Mouse (Mus musculus) G1E (cell line): ENCODE measurements around the gene Dlg5. TPM values are rescaled to one million over a fixed set of nuclear protein-coding genes. Genes with fewer than 3 reads are reported as not detected.

Source experiments
- ATAC-seq: 2 replicates; pipeline ENCODE4 v1.8.0; 2016; ENCODE audit warnings: mild to moderate bottlenecking; ENCODE audit not compliant: insufficient number of reproducible peaks, poor library complexity, low FRiP score, severe bottlenecking; ENCODE audit errors: extremely low read depth
- DNase-seq: peaks from one replicate; pipeline ENCODE4 v3.0.0; 2012; ENCODE audit warnings: low spot score
- H3K27me3 ChIP-seq: 2 replicates; pipeline ENCODE4 v1.6.1; 2012; ENCODE audit warnings: mild to moderate bottlenecking, low read length, inconsistent platforms; ENCODE audit not compliant: insufficient read depth
- H3K36me3 ChIP-seq: replicated peaks from 2 replicates; pipeline ENCODE3; 2012; ENCODE audit warnings: mild to moderate bottlenecking, inconsistent platforms
- H3K4me1 ChIP-seq: 2 replicates; pipeline ENCODE4 v1.6.1; 2012; ENCODE audit warnings: low read depth, low read length, inconsistent platforms, mixed read lengths; ENCODE audit not compliant: insufficient read depth
- H3K4me3 ChIP-seq: 2 replicates; pipeline ENCODE4 v1.5.1; 2012; ENCODE audit warnings: low read depth, mild to moderate bottlenecking, inconsistent platforms, low read length, moderate library complexity, mixed read lengths
- H3K9me3 ChIP-seq: replicated peaks from 2 replicates; pipeline ENCODE4 v1.6.1; 2012; ENCODE audit warnings: inconsistent platforms
- CTCF ChIP-seq: IDR thresholded peaks from 2 replicates; pipeline ENCODE4 v1.5.1; 2012; ENCODE audit warnings: low read depth, low read length, inconsistent platforms, mixed read lengths
- GATA1 ChIP-seq: IDR thresholded peaks from 2 replicates; pipeline ENCODE4 v1.6.1; 2012; ENCODE audit warnings: borderline replicate concordance, low read length, inconsistent platforms, mixed read lengths
- GATA2 ChIP-seq: IDR thresholded peaks from 2 replicates; pipeline ENCODE4 v1.6.1; 2012; ENCODE audit warnings: low read depth, low read length, inconsistent platforms, borderline replicate concordance
- POLR2AphosphoS5 ChIP-seq: IDR thresholded peaks from 2 replicates; pipeline ENCODE4 v1.6.1; 2012; ENCODE audit warnings: low read depth, low read length, inconsistent platforms; ENCODE audit not compliant: insufficient replicate concordance
- TAL1 ChIP-seq: conservative IDR thresholded peaks from 2 replicates; pipeline ENCODE4 v1.6.1; 2012; ENCODE audit warnings: low read depth, low read length, inconsistent platforms, mixed read lengths
- polyA plus RNA-seq: library from polyadenylated mRNA; stranded (reverse); fragments of >175 nt; gene quantifications from 2 replicates; pipeline ENCODE4 v1.2.3, GENCODE M21; 2012
- total RNA-seq, 2 experiments: library from RNA; stranded (forward) in 1 of 2; stranded (reverse) in 1 of 2; fragments of 200-1000 nt in 1 of 2; fragments of >200 nt in 1 of 2; fragmentation: Nextera tagmentation in 1 of 2; gene quantifications; 2 replicates each; pipeline ENCODE4 v1.2.3; 2014 to 2017

The Dlg5 gene
- total and polyA plus RNA-seq, 3 experiments, result 2.4 to 22.7 (median 13.6) TPM

DNA sequence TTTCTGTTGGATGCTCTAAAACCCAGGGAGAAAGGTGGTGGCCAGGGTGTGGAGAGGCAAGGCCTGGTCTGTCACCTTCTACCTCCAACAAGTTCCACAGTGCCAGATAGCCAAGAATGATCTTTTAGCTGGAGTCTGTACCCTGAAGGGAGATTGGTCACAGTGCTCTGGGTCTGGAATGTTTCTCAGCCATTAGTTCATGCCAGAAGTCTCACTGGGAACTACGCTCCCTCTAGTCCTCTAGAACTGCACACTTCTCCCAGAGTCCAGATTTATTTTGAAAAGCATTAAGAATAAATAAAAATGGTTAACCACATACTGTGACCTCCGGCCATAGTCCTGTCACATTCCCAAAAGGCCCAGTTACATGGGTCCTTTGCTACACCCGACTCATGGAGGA, 158.3 kb downstream of the Dlg5 start:
- Histone ChIP-seq H3K9me3 (no peaks in the 10 kb centered on the region), H3K36me3 (no peaks in the 10 kb centered on the region), H3K4me1 (peaks cover 9% of the 10 kb centered on the region), H3K4me3 (no peak overlapping the region), H3K27me3 (peaks cover 14% of the 10 kb centered on the region)
- DNase-seq (no peak), ATAC-seq (no peak)
- no peak for TF ChIP-seq GATA1

- Histone ChIP-seq H3K27me3 (peaks cover 21% of the 10 kb centered on the region), H3K4me1 (peaks cover 9% of the 10 kb centered on the region), H3K36me3 (no peaks in the 10 kb centered on the region), H3K4me3 (no peak overlapping the region), H3K9me3 (no peaks in the 10 kb centered on the region)
- DNase-seq (no peak), ATAC-seq (no peak)
- TF ChIP-seq CTCF (no peak), GATA1 (no peak), TAL1 (no peak), GATA2 (no peak), POLR2AphosphoS5 (no peak)
Measured at GRCm38 (mm10) chr14:24086481-24086880, 159.2 kb downstream of the Dlg5 start.

Other genes with a start within 250 kb of the Dlg5 start
- gene Kcnma1, start 231.4 kb downstream of the Dlg5 start, total RNA-seq (2014; fragmentation: Nextera tagmentation), result not detected in 2 replicates
- gene Kcnma1, start 231.4 kb downstream of the Dlg5 start, total RNA-seq (2017), result 0.12 and 0.27 TPM in 2 replicates
- not detected in 2 replicates for gene Kcnma1, start 231.4 kb downstream of the Dlg5 start, polyA plus RNA-seq
- gene E330034G19Rik, start 47.3 kb upstream of the Dlg5 start, total RNA-seq (2014; fragmentation: Nextera tagmentation), result not detected in 2 replicates
- not detected in 2 replicates for gene E330034G19Rik, start 47.3 kb upstream of the Dlg5 start, total RNA-seq (2017)
- not detected in 2 replicates for gene E330034G19Rik, start 47.3 kb upstream of the Dlg5 start, polyA plus RNA-seq
- gene Polr3a, start 241.1 kb upstream of the Dlg5 start, total RNA-seq (2014; fragmentation: Nextera tagmentation), result 38.4 and 43.8 TPM in 2 replicates
- 22.8 and 26.1 TPM in 2 replicates for gene Polr3a, start 241.1 kb upstream of the Dlg5 start, total RNA-seq (2017)
- 4.1 and 5.6 TPM in 2 replicates for gene Polr3a, start 241.1 kb upstream of the Dlg5 start, polyA plus RNA-seq
- 3,155 and 3,550 TPM in 2 replicates for gene Rps24, start 241.2 kb upstream of the Dlg5 start, total RNA-seq (2014; fragmentation: Nextera tagmentation)
- gene Rps24, start 241.2 kb upstream of the Dlg5 start, total RNA-seq (2017), result 4,442 and 4,451 TPM in 2 replicates
- gene Rps24, start 241.2 kb upstream of the Dlg5 start, polyA plus RNA-seq, result 330 and 378 TPM in 2 replicates